Mouse (Mus musculus): Measurements from ENCODE around the gene Mre11a.

GRCm38 (mm10) chr9:14769811-14770210 is 14.6 kb upstream of the Mre11a start:
- TF ChIP-seq CTCF (IDR thresholded peaks at IDR 0.05; ENCODE audit: low read depth) (no peak), EP300 (optimal IDR thresholded peaks at IDR 0.05) (no peak)
